Mouse (Mus musculus) adrenal gland, adult (tissue): ENCODE measurements at regions not wholly inside any gene's neighbourhood (a gene's known extent, or its start where the extent isn't known, plus 50 kb on each side); places are given as distances from the start of the nearest gene placed in this dataset.
A peak's percentile ranks its signal among the peaks of the same experiment; 100 is the strongest.

ENCODE experiments used
- DNase-seq, 2 experiments: peaks; one replicate each; pipeline ENCODE4 v3.0.0; 2022 to 2023; ENCODE audit warnings: low spot score in 1 of 2; ENCODE audit not compliant: inconsistent age in 2 of 2

DNA sequence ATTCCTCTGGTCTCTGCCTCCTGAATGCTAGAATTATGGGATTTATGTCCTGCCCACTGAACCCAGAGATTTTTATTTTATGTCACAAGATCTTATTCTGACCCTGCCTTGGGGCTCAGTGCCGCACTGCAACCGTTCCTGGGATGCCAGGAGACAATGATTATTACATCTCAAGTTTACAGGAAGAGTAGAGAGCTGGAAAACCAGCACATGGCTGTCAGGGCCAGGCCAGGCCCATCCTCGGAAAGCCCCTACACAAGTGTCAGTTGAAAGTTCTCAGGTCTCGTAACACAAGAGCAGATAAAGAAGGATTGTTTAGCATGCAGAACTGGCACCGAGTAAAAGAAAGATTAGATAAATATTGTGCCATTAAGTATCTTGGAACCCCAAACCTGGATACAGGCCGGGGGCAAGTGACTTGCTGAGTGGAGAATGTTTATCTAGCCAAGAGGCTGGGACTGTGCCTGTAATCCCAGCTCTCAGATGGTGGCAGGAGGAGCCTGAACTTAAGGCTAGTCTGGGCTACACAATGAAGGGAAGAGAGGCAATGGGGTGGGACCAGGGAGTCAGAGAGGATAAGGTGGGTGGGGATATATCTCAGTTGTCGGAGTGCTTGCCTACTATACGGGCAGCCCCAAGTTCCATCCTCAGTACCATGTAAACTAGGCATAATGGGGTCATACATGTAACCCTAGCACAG is 132.3 kb downstream of the Cd24a start:
- no peak for DNase-seq

- DNase-seq = no peak
Observed at GRCm38 (mm10) chr10:43710886-43711256, 132.8 kb downstream of the Cd24a start.

DNA sequence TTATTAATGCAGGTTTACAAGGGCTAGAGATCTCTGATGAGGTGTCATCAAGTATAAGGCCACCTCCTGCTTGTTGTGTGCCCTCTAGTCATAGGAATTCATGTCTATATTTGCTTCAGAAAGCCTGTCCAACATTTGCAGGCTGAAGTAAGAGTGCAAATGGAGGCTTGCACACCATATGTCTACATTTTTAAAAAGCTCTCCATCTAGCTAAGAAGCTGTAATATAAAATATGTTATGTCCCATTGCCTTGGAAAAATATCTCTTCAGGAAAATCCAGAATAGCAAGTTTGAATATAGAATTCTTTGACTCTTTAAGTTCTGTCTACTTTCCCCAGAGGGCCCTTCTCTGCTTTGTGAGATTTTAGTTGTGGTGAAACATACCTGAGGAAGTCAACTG is 134.6 kb downstream of the Cd24a start:
- no peak for DNase-seq

GRCm38 (mm10) chr10:43718768-43719167 is 140.7 kb downstream of the Cd24a start:
- no peak for DNase-seq

- no peak for DNase-seq
Observed at GRCm38 (mm10) chr10:43721356-43721755, 143.3 kb downstream of the Cd24a start.

- DNase-seq = no peak
Observed at GRCm38 (mm10) chr10:43722164-43722563, 144.1 kb downstream of the Cd24a start.

DNA sequence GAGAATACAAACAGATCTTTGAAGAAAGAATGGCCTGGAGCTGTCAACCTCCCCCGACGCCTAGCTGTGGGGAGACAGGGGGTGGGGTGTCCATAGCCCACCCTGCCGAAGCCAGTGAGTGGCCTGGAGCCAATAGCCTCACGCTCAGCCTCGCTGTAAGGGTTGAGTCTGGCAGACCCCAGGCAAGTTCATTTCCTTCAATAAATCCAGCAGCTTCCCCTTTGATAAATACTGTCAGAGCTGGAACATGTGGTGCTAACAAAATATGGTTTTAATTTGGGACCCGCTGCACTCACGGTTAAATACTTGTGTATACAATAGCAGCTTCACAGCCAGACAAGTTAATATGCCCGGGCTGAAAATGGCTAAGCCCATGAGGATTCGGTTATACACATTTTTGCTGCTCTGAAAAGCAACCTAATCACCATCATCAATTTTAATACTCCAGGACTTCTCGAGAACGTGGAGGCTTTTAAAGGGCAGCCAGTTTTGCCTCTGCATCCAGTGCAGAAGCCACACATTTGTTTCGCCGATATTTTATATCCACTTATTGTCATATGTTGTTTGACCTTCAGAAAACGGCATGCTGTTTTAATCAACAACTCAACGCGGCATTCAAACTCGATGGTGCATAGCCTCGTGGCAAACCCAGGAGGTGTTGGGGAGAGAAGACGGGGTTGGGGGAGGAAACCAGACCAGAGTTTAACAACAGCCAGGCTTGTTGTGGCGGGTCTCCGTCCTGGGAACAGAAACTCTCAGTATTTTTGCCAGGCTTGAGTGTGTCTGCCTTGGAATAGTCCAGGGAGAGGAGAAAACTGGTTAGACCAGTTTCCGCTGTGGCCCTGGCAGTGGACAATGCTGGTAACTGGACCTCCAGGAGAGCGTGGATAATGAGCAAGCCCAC is 144.9 kb downstream of the Cd24a start:
- DNase-seq = peak; percentile 15 to 67

- DNase-seq = no peak
Observed at GRCm38 (mm10) chr10:43723615-43723937, 145.5 kb downstream of the Cd24a start.

DNA sequence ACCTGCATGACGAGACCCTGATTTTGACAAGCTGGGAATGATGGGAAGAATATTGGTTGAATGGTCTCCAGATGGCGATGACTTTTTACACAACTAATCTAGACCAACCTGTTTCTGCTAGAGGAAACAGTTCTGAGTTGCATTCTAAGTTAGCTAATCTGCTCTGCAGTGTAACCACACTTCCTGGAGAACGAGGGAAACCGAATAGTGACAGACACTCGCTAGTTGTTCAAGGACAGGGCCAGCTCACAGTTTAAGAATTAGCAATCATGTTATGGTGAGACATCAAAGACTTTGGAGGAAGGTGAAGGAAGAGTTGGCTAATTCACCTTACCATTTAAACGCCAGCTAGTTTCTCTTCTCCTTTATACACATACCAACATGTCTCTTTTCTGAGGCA is 149.7 kb downstream of the Cd24a start:
- DNase-seq = no peak

GRCm38 (mm10) chr10:43729184-43729583 is 151.1 kb downstream of the Cd24a start:
- no peak for DNase-seq

DNA sequence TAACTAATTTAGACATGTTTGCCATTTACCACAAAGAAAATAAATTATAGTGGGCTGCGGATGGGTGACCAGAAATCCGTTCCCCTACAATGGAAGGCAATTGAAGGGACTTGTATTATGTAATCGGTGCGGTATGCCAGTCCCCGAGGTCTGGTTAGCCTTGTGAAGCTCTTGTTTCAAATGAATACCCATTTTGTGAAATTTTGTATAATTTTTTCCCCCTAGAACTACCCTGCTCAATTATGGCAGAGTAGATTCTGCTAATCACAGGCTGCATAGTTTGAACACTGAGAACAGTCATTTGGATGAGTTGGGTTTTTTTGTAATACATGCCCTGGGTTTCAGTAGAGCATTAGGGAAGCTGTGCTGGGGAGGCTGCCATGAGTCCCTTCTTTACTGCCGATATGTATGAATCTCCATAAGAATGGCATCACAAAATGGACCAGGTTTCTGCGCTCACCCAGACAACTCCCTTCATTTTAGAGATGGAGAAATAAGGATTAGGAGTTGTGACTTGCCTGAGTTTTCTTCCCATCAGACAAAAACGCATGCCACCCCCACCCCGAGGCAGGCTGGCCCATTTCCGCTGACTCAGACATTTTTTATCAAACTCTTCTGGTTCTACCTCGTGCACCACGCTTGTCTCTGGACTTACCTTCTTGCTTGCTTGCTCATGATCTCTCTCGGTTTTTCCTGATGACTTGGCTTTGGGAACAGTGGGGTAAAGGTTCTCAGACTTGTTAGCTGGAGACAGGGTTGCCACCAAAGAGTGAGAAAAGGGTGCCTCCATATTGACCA is 155.7 kb downstream of the Cd24a start:
- no peak for DNase-seq

DNA sequence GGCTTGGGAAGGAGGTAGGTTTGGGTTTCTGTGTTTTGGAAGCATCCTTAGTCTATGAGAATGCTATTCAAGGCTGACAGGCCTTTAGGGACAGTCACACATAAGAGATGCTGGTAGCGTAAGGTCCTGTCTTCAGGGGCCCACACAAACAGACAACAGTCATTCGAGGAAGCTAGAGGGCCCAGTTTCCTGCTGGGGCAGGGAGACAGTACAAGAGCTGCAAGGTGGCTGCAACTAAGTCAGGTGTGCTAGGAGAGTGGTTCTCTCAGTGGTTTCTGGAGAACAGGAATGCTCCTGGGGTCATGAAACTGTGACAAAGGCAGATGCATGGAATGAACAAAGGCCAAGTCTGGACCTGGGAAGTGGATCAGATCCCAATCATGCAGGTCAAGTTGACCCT is 161.1 kb downstream of the Cd24a start:
- DNase-seq = no peak

DNA sequence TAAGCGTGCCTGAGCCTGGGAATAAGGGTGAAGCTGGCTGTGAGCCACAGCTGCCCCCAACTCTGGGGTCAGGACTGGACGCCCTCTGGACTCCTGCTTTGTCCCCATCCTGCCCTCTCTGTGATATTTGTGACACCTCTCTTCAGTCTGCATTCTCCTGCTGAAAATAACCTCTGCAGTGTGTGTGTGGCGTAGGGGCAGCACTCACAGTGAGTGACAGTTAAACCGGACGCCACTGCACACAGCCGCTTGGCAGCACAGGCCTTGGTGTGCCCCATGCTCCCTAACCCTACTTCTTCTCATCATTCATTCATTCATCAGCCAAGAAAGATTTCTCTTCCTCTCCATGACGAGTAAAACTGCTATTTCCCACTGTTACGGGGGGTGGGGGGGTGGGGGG is 161.6 kb downstream of the Cd24a start:
- DNase-seq = no peak

DNA sequence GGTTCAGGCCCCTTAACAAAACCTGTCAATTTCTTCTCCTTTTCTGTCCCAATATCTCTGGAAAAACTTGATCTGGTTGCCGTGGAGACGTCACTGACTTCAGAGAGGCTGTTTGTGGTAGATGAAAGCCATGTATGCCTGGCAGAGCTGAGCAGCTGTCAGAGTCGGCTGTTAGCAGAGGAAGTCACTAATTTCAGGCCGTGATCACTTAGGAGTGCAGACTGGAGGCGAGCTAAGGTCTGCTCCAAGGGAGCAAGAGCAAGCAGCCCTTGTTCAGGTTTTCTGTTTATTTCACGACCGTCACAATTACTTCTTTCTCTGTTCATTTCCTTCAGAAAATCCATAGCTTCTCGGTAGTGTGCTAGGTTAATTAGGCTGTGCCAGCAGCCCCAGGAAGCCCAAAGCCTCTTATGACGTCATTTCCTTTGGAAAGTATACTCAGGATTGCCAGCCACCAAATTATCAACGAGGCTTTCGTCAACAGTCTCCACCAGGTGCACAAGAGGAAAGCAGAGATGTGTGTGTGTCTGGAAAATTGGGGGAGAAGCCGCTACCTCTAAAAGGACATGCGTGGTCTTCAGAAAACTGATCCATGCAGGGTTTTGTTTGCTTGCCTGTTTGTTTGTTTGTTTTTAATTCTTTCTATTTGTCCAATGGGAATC is 161.2 kb downstream of the Qrsl1 start:
- peak in 1 of 2 experiments; percentile 54 for DNase-seq

DNA sequence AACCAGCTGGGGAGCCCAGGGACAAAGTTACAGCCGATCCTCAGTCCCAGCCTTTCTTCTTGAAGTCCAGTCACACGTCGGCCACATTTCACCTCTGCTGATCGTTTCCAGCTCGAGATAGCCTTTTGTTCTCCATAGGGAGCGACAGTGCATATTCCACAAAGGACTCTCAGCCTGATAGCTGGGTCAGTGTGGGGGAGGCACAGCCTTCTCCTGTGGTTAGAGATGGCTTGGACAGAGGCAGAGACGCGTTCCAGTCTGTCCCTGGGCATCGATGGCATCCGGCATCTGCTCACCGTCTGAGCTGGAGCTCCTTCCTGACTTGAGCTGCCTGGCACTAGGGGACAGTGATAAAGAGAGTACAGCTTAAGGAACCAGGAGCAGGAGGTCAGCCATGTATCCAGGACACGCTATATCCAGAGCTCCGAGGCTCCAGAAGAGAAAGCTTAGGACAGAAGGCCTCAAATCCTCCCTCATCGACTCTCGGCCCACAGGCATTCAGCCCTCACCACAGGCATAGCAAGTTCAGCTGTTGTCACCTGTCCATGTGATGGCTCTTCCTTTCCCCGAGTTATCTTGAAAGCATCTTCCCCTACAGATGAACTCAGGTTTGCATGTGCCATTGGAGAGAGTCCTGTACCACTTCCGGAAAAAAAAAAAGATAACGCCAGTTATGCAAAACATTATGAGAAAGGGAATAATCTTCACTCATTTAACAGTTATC is 160.0 kb downstream of the Qrsl1 start:
- no peak for DNase-seq

GRCm38 (mm10) chr10:43742085-43743054 is 159.2 kb downstream of the Qrsl1 start:
- peak; percentile 25 to 59 for DNase-seq

DNA sequence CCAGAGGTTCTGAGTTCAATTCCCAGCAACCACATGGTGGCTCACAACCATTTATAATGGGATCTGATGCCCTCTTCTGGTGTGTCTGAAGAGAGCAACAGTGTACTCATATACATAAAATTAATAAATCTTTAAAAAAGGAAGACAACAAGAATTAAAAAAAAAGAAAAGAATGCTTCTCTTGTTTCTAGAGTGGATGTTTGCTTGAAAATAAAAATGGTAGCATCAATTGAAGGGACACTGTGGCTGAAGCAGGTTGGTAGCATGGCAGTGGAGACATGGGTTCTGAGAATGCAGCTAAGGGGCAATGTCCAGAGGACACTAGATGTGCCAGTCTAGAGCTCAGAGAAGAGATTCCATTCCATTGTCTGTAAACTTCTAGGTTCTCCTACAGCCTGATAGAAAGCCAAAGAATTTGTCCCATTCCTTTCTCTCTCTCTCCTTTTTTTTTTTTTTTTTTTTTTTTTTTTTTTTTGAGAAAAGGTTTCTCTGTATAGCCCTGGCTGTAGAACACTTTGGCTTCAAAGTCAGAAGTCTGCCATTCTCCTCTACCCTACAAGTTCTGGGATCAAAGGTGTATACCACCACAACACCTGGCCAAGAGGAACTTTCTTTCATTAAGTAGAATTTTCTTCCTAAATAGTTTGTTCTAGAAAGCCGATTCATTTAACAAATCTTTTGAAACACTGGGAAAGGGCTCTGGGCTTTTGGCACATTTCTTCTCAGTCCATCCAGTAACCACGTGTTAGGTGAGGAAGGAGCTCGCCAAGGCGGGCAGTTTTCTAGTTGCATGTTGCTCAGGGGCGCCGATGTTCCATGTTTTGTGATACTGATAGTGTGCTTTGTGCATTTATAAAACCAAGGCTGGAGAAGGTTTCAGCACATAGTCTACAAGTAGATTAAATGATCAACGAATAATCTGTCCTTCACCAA is 158.1 kb downstream of the Qrsl1 start:
- DNase-seq = no peak

DNA sequence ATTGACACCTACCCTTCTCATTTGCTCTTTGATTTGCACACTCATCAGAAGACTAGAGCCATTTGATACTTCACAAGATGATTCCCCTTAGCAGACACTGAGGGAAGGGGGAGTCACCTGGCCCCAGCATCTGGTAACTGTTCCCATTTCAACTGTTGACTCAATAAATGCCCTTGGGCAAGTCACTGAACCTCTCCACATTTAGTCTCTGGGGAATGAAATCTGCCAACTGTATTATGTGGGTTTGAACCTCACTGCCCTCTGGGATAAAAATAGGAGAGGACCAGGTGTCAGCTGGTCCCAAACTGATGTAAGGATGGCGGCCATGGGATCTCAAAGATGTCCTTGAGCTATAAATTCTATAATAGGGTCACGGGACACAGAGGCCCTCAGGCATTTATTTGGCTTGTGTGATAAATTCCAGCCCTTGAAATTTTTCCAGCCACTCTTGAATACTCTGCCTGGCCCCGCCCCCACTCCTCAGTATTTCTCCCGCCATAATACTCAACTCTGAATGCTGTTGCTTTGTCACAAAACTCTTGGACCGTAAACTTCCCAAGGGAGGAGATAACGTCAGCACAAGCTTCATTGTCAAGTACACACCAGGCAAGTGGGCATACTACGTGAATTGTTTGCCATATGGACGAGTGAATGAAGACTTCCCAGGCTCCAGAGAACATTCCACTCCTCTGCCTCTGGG is 155.5 kb downstream of the Qrsl1 start:
- no peak for DNase-seq
